Mouse (Mus musculus): ENCODE results near the gene Bnipl. TPM values are rescaled to one million over a fixed set of nuclear protein-coding genes. Genes with fewer than 3 reads are reported as not detected.

Gene Bnipl
- not detected for polyA plus RNA-seq (2014; fragmentation: Illumina TruSeq; extraction: RNeasy Lipid Tissue Mini Kit (QIAGEN cat#74804); ENCODE audit: low read depth, low replicate concordance)

DNA sequence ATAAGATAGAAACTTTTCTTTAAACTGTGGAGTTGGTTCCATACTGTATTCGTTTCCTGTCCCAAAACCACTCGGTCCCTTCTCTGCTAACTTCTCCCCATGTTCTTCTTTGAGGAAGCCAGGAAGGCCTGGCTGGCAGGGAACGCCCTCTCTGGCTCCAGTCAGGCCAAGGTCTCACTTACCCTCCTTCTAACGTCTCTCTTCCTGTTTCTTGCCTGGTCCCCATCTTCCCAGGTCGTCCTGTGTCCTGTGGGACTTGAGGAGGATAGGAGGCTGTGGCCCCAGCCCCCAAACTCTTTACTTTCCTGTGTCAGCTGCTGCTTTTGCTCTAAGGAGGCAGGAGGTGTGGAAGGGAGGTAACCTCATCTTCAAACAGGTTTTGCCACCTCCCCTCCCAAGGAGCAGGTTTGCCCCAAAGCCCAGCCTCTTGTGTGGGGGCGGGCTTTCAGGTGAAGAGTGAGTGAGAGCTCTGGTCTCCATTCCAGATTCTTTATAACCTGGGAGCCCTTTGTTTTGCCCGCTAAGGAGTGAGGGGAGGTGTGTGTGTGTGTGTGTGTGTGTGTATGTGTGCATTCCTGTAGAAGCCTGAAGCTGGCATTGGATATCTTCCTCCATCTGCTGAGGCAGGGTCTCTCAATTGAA lies at the start of gene Bnipl:
TSS of gene Bnipl (minus strand) at position 411 of the 642 bp plus-strand sequence.

DNA sequence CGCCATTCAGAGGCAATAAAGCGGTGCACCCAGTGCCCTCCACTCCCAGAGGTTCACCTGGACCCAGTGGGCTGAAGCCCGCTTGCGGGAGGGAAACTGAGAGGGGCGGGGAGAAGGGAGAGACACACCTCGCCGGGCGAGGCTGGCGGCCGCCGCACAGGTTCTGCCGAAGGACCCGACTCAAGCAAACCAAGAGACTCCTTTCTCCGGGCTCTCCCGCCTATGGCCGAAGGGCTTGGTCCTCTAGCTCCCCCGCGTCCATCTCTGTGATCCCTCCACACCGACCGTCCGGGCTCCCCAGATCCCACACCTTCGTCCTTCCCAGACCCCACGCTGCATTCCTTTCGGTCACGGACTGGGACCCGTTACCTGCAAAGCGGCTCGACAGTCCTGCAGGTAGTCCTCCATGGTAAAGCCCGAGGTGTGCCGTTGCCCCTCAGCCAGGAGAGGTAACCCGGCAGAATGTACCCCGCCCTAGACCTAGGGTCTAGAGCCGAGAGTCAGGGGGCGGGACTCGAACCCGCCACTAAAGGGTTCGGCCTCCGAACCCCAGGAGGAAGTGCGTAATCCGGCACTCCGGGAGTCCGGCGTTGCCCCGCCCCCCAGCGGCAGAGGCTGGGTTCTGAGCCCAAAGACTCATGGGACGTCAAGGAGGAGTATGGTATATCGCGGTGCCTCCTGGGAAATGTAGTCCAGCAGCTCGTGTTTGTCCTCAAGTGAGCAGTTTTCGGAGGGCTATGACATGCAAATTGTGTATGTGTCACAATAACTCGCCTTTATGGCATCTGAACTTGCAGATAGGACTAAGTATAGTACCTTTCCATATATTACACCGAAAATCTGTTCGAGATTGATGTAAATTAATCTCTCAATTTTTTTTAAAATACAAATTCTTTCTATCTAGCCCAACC lies 30.5 kb upstream of the Bnipl start, which contains the start of the genes Mindy1 and Prune1:
TSS of gene Mindy1 (plus strand) at position 130 of the 911 bp plus-strand sequence.
TSS of gene Prune1 (minus strand) at position 861 of the 911 bp plus-strand sequence.

DNA sequence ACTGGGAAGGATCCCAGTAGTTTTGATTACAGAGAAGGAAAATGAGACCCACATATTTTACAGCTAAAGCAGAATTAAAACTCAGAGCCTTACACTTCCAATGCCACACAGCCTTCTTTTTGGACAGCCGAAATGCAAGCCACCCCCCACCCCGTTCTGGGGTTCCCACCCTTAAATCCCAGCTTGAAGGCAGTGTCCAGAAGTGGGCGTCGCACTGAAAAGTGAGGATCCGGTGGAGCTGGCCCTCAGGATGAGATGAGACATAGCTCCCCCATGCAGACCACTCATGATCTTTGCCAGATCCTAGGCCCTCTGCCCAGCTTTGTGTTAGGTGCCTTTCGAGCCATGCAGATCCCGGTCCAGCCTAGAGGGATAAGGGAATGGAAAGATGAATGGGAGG lies 9.5 kb downstream of the Bnipl start, which contains the start of gene Gm128:
TSS of gene Gm128 (minus strand) at position 101 of the 400 bp plus-strand sequence.

DNA sequence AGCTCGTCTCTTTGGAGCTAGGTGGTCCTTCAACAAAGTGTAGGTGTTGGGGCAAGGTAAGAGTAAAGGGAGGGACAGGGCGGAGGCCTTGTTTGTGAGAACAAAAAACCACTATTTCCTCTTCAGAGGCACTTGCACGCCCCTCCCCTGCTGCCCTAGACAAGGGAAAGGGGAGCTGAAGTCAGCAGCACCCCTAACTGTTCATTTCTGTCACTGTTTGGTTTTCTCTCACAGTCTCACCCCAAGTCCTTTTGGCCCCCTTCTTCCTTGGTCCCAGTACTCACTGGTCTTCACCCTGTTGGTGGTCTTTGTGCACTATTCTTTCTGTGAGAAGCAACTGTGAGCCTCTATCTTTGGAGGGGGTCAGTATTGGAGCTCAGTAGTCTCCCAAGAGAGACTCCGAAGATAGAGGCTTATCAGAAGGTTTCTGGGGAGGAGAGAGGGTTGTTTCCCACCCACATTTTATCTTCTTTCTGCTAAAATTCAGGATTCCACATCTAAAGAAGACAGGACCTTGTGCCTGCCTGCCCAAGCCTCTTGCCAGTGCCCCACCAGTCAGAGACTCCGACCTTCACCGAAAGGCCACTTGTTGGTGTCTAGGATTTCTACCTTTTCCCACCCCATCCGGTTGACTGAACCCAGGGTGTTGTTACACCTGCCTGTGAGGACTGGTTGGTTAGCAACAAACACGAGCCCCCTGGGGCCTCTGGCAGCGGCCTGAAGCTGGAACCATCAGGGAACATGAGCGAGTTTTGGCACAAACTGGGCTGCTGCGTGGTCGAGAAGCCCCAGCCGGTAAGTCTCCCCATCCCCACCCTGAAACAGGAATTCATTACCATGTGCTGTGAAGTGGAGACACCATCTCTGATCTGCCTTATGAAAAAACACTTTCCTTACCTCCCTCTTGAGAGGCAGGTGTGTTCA lies 19.4 kb downstream of the Bnipl start, which contains the start of gene Mllt11:
TSS of gene Mllt11 (minus strand) at position 874 of the 924 bp plus-strand sequence.

DNA sequence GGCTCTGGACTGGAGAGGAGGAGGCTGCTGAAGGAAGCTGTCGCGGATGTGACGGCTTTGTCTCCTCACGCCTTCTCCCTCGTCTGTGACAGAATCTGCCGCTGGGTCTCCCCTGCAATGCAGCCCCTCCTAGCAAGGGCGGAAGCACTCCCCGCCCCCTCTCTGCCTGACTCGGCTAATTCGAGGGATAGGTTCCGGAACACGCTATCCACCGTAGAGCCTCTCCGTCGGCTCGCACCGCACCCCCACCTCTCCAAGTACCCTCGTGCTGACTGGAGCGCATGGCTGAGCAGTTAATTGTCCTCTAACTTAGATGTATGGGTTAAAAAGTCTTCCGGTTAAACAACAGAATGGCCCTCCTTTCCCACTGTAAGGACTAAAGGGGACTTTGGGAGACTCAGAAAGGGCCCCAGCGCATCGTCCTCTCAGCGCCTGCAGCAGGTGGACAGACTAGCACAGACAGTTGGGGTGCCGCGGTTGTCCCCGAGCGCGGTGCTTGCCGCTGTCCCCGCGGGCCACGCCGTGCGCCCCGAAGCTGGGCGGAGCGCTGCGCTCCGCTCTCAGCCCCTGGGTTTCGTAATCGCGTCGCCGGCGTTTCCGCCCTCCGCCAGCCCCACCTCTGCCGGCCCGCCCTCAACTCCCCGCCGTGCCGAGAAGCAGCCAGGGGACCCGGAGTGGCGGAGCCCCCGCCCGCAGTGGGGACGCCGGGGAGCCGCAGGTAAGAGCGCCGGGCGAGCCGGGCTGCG lies 22.7 kb downstream of the Bnipl start, which contains the start of gene Cdc42se1:
TSS of gene Cdc42se1 (plus strand) at position 585 of the 746 bp plus-strand sequence.

DNA sequence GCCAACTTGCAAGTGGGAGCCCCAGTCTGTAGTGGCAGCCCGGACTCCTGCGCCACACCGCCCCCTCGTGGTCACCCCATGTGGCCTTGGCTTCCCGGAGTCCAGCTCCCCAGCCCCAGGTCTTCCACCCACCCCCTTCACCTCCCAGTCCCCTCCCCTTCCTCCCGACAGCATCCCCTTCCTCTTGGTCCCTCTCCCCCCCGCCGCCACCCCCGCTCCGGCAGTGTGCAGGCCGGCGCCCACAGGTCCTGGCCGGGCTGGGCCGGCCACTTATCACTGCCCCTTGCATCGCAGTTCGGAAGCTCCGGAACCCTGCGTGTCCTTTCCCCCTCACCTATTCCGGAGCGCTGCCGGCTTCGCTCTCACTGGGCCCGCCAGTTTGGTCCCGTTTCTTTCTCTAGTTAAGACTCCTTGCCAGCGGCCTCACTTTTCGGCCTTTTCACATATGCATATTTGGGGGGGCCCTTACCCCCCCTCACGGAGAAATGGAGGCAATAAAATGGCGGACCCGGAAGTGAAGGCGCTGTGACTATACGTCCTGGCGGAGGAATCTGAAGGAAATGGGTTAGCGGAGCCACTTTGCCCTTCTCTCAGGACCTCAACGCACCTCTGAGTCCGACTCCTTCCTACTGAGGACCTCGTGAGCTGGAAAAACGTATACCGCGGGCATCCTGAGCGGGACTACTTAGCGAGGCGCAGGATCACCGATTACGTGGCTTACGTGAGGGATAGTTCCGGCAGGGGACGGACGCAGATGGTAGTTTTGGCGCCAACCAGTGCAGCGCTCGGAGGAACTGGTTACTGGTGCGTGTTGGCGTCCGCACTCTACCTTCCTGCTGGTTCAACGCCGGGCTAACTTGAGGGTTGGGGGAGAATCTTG lies 33.5 kb downstream of the Bnipl start, which contains the start of gene Gabpb2:
TSS of gene Gabpb2 (minus strand) at position 662 of the 880 bp plus-strand sequence.

Other genes with a start within 250 kb of the Bnipl start
- 4.6 TPM for gene Zfp687, start 235.7 kb downstream of the Bnipl start, polyA plus RNA-seq (2014; fragmentation: Illumina TruSeq; extraction: RNeasy Lipid Tissue Mini Kit (QIAGEN cat#74804); ENCODE audit: low read depth, low replicate concordance)
- 10.2 TPM for gene Psmd4, start 208.6 kb downstream of the Bnipl start, polyA plus RNA-seq (2014; fragmentation: Illumina TruSeq; extraction: RNeasy Lipid Tissue Mini Kit (QIAGEN cat#74804); ENCODE audit: low read depth, low replicate concordance)
- gene Pip5k1a, start 144.3 kb downstream of the Bnipl start, polyA plus RNA-seq (2014; fragmentation: Illumina TruSeq; extraction: RNeasy Lipid Tissue Mini Kit (QIAGEN cat#74804); ENCODE audit: low read depth, low replicate concordance), result 10.8 TPM
- 6.6 TPM for gene Vps72, start 140.2 kb downstream of the Bnipl start, polyA plus RNA-seq (2014; fragmentation: Illumina TruSeq; extraction: RNeasy Lipid Tissue Mini Kit (QIAGEN cat#74804); ENCODE audit: low read depth, low replicate concordance)
- not detected for gene Tmod4, start 126.7 kb downstream of the Bnipl start, polyA plus RNA-seq (2014; fragmentation: Illumina TruSeq; extraction: RNeasy Lipid Tissue Mini Kit (QIAGEN cat#74804); ENCODE audit: low read depth, low replicate concordance)
- 15.0 TPM for gene Scnm1, start 117.2 kb downstream of the Bnipl start, polyA plus RNA-seq (2014; fragmentation: Illumina TruSeq; extraction: RNeasy Lipid Tissue Mini Kit (QIAGEN cat#74804); ENCODE audit: low read depth, low replicate concordance)
- 2.8 TPM for gene Lysmd1, start 117.1 kb downstream of the Bnipl start, polyA plus RNA-seq (2014; fragmentation: Illumina TruSeq; extraction: RNeasy Lipid Tissue Mini Kit (QIAGEN cat#74804); ENCODE audit: low read depth, low replicate concordance)
- gene Tnfaip8l2, start 108.8 kb downstream of the Bnipl start, polyA plus RNA-seq (2014; fragmentation: Illumina TruSeq; extraction: RNeasy Lipid Tissue Mini Kit (QIAGEN cat#74804); ENCODE audit: low read depth, low replicate concordance), result not detected
- gene Sema6c, start 90.7 kb downstream of the Bnipl start, polyA plus RNA-seq (2014; fragmentation: Illumina TruSeq; extraction: RNeasy Lipid Tissue Mini Kit (QIAGEN cat#74804); ENCODE audit: low read depth, low replicate concordance), result 0.28 TPM
- 22.5 TPM for gene Gabpb2, start 33.3 kb downstream of the Bnipl start, polyA plus RNA-seq (2014; fragmentation: Illumina TruSeq; extraction: RNeasy Lipid Tissue Mini Kit (QIAGEN cat#74804); ENCODE audit: low read depth, low replicate concordance)
- 17.8 TPM for gene Cdc42se1, start 22.5 kb downstream of the Bnipl start, polyA plus RNA-seq (2014; fragmentation: Illumina TruSeq; extraction: RNeasy Lipid Tissue Mini Kit (QIAGEN cat#74804); ENCODE audit: low read depth, low replicate concordance)
- gene Mllt11, start 19.0 kb downstream of the Bnipl start, polyA plus RNA-seq (2014; fragmentation: Illumina TruSeq; extraction: RNeasy Lipid Tissue Mini Kit (QIAGEN cat#74804); ENCODE audit: low read depth, low replicate concordance), result 28.7 TPM
- 0.73 TPM for gene Gm128, start 9.6 kb downstream of the Bnipl start, polyA plus RNA-seq (2014; fragmentation: Illumina TruSeq; extraction: RNeasy Lipid Tissue Mini Kit (QIAGEN cat#74804); ENCODE audit: low read depth, low replicate concordance)
- gene Mindy1, start 30.2 kb upstream of the Bnipl start, polyA plus RNA-seq (2014; fragmentation: Illumina TruSeq; extraction: RNeasy Lipid Tissue Mini Kit (QIAGEN cat#74804); ENCODE audit: low read depth, low replicate concordance), result 128 TPM
- gene Prune1, start 30.9 kb upstream of the Bnipl start, polyA plus RNA-seq (2014; fragmentation: Illumina TruSeq; extraction: RNeasy Lipid Tissue Mini Kit (QIAGEN cat#74804); ENCODE audit: low read depth, low replicate concordance), result 11.0 TPM
- 1.9 TPM for gene Anxa9, start 56.0 kb upstream of the Bnipl start, polyA plus RNA-seq (2014; fragmentation: Illumina TruSeq; extraction: RNeasy Lipid Tissue Mini Kit (QIAGEN cat#74804); ENCODE audit: low read depth, low replicate concordance)
- 217 TPM for gene Cers2, start 63.6 kb upstream of the Bnipl start, polyA plus RNA-seq (2014; fragmentation: Illumina TruSeq; extraction: RNeasy Lipid Tissue Mini Kit (QIAGEN cat#74804); ENCODE audit: low read depth, low replicate concordance)
- 13.2 TPM for gene Setdb1, start 106.0 kb upstream of the Bnipl start, polyA plus RNA-seq (2014; fragmentation: Illumina TruSeq; extraction: RNeasy Lipid Tissue Mini Kit (QIAGEN cat#74804); ENCODE audit: low read depth, low replicate concordance)
- not detected for gene 4930558C23Rik, start 151.6 kb upstream of the Bnipl start, polyA plus RNA-seq (2014; fragmentation: Illumina TruSeq; extraction: RNeasy Lipid Tissue Mini Kit (QIAGEN cat#74804); ENCODE audit: low read depth, low replicate concordance)
- 32.3 TPM for gene Arnt, start 183.2 kb upstream of the Bnipl start, polyA plus RNA-seq (2014; fragmentation: Illumina TruSeq; extraction: RNeasy Lipid Tissue Mini Kit (QIAGEN cat#74804); ENCODE audit: low read depth, low replicate concordance)
- 2.9 TPM for gene Ctsk, start 248.1 kb upstream of the Bnipl start, polyA plus RNA-seq (2014; fragmentation: Illumina TruSeq; extraction: RNeasy Lipid Tissue Mini Kit (QIAGEN cat#74804); ENCODE audit: low read depth, low replicate concordance)